Mouse (Mus musculus) left cerebral cortex, adult 11 months (tissue): ENCODE results near the gene Lrrc4.

Source experiments
- DNase-seq: peaks from one replicate; pipeline ENCODE4 v3.0.0; 2022; ENCODE audit warnings: low spot score

The Lrrc4 gene

DNA sequence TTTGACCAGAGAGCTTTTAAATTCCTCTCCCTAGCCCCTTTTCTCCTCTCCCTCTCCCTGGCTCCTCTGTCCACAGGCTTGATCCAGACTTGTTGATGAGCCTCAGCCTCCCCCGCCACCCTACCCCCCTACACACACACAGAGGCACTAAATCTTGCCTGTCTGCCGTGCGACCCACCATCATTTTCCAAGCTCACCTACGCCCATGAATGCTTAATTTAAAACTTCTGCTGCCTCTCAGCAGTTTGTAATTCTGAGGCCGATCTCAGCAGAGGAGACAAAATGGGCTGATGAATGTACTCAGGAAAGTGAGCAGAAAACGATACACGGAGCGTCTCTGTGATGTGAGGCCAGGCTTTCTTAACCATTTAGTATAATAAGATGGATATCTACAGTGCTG is 23.1 kb upstream of the Lrrc4 start:
- no peak for DNase-seq

DNA sequence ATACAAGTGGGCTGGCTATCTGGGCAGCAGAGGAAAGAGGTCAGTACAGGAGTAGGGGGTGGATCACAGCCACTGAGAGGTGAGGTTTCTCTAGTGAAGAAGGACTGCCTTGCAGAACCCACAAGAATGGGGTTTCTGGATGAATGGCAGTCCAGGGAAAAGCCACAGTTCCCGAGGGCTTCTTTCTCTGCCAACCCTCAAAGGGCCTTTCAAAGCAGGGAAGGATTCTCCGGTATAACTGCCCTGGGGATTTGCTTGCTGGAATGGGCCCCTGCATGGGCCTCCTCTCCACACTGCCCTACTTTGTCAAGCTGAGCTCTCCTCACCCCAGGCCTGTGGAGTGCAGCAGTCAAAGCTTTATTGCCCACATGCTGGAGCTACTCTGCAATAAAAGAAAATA is 22.1 kb upstream of the Lrrc4 start:
- no peak for DNase-seq

GRCm38 (mm10) chr6:28853164-28853563 is 21.6 kb upstream of the Lrrc4 start:
- no peak for DNase-seq

DNA sequence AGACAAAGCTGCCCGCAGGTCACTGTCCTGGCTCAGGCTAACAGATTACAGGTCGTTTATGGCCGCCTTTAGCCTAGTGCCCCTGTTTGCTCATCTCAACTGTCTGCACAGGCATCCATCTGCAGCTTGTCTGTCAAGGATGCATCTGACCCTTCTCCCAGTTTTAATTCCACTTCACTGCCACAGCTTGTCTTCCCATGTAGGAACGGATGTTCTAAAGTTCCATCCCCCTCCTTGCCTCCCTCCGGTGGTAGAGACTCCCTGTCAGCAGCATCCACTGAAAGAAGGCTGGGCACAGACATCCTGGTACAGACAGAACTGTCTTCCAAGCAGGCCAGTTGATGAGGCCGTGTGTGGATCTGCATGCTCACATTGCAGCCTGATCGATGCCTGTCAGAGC is 20.8 kb upstream of the Lrrc4 start:
- no peak for DNase-seq

DNA sequence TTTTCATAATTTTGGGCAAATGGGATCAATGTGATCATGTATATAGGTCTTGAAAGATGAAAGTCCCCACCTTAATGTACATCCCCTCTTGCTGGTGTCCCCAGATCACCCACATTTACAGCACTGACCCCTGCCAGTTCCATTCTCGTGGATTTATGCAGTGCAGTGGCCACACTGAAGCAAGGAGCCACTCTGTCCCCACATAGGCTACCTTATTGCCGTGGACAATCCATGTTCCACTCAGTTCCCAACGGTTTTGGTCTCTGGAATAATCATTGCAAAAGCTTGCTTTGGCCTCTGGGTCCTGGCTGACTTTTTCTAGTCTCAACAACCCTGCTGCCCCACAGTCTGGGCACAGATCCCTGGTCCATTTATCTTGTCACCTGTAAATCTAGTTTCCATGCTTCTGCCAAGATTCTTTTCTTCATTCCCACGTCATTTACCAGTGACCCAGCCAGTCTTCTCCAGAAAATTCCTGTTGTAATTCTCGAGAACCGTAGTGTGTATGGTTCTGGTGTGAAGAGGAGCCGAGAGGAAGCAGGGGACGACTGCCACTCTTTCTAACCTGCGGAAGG is 18.9 kb upstream of the Lrrc4 start:
- DNase-seq = no peak

- no peak for DNase-seq
These were observed 17.8 kb upstream of the Lrrc4 start for GRCm38 (mm10) chr6:28849317-28849716.

- no peak for DNase-seq
These were observed 17.3 kb upstream of the Lrrc4 start for GRCm38 (mm10) chr6:28848891-28849290.

- DNase-seq = no peak
These were observed 16.8 kb upstream of the Lrrc4 start for GRCm38 (mm10) chr6:28848285-28848794.

DNA sequence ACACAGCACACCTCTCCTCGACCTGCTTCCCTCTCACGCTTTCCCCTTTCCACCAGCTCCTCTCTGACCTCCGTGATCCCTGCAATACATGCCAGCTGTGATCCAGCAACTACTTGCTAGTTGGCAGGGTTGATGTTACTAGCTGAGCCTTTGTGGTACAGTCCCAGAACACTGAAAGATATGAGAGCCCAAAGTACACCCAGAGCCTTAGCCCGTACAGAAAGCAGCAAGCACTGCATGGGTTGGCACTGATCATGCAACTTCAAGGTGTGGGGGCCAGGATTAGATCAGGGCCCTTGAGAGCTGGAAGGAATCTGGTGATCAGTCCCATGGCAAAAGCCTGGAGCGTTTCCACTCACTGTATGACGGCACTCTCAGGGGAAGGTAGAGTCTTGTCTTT is 16.1 kb upstream of the Lrrc4 start:
- DNase-seq = no peak

DNA sequence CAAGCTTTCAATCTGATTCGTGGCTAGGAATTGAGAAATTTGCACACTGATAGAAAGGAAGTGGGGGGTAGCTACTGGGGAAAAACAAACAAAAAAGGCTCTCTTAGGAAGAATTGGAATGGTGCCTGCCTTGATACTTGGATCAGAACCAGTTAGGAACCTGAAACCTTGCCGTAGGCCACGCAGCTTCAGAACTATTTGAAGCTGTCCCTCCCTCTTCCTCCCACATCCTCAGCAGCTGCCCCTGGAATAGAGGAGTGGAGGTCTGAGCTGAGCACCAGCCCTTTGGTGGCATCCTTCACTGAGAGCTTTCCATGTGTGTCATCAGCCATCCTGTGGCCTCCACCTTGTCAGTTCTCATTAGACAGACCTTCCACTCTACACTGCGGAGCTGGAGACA is 14.1 kb upstream of the Lrrc4 start:
- DNase-seq = no peak

- no peak for DNase-seq
These were observed 11.1 kb upstream of the Lrrc4 start for GRCm38 (mm10) chr6:28842375-28843276.

- no peak for DNase-seq
These were observed 10.0 kb upstream of the Lrrc4 start for GRCm38 (mm10) chr6:28841569-28841968.

DNA sequence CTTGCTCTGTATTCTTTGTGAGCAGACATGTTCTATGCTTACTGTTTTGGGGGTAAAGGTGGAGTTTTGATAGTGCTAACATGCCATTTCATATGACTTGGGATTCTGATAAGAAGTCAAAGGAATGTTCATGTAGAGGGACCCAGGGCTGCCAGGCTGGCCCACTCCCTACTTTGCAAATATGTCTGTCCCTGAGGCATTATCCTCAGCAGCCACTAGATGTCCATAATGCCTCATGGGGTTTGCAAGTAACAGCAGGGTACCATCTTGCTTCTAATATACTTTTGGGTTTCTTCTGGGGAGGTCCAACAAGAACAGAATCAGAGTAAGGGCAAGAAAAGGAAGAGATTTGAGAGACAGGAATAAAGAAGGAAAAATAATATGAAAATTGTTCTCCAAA is 5.1 kb upstream of the Lrrc4 start:
- DNase-seq = no peak

DNA sequence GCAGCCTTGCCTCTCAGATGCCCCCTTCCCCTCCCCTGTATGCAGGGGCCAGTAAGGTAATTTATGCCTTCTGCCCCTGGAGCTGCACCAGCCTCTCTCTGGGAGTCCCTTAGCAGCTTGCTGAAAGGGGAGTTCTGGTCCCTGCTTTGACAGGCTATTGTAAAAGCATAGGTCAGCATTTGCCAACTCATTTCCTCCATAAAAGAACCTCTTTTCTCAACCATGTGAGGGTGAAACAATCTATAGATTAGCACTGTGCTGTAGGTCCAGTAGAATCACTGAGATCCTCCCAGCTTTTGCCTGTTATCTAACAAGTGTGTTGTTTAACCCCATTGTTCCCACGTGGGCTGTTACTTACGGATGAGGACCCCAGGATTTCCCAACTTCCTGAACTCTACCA is 2.5 kb upstream of the Lrrc4 start:
- no peak for DNase-seq

DNA sequence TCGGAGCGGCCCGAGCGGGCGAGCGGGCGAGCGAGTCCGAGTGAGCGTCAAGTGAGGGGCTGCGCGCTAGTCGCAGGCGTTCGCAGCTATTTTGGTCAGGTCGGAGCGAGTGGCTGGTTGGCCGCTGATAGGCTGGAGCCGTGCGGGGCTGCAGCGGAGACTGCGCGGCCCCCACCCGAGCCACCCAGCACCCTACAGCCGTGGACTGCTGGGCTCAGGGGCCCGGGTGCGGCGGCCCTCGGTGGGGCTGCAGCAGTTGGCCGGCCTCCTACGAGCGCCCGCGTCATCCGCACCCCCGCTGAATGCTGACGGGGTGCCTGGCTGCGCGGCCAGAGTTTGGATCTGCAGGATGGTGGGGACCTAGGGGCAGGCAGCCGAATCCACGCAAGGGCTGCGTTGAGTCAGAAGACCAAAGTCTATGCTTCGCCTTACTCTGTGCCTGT is 1.9 kb upstream of the Lrrc4 start:
- DNase-seq = no peak

DNA sequence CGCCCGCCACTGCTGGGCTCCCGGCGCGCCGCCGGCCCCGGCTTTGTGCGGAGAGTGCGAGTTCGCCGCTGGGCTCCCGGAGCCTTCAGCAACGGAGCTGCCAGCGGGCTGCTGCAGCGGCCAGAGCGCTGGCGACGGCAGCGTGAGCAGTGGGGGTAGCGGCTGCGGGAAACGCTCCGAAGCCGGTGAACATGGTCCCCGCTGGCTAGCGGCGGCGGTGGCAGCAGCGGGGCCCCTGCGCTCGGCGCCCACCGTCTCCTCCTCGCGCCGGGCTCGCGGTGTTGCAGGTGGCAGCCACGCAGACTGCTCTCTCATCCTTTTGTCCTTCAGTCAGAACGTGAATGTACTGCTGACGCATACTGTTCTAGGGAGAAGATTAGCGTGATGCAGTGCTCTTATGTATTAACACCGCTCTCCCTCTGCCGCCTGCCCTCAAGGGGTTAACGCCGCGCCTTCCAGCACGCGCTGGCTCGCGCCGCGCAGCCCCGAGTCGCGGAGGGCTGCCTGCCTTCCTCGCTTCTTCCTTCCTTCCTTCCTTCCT is 1.3 kb upstream of the Lrrc4 start:
- no peak for DNase-seq

- no peak for DNase-seq
These were observed 555 bp upstream of the Lrrc4 start for GRCm38 (mm10) chr6:28831854-28832750.

DNA sequence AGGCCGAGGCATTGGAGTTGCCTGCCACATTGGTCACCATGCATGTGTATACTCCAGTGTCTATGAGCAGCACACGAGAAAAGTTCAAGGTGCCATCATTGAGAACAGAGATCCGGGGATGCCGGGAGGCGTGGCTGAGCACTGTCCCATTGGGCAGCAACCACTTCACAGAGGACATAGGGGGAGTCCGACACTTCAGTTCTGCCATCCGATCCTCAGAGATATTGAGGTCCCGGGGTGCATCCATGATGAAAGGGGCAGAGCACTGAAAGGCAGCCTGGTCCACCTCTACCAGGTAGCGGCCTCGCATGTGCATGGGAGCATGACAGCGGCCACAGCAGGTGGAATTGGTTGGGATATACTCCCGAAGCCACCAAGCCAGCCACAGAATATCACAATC is 1.2 kb downstream of the Lrrc4 start:
- DNase-seq = no peak

GRCm38 (mm10) chr6:28828593-28828992 is 3.0 kb downstream of the Lrrc4 start:
- DNase-seq = no peak

DNA sequence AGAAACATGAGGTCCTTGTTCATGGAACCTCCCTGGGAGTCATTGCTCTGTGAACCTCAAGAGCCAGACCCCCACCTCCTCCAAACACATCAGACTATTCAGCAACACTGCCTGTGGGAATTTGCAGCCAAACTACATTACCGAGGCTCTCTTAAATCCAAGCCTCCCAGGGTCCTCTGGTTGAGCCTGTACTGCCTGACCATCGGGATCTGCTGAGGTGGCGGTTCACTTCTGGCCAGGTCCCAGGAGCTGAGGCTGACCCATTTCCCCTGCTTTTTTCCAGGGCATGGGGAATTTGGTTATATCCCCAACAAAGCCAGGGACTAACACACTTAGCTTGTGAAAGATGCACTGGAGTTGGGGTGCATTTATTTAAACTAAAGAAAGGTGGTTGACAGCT is 4.0 kb downstream of the Lrrc4 start:
- no peak for DNase-seq

DNA sequence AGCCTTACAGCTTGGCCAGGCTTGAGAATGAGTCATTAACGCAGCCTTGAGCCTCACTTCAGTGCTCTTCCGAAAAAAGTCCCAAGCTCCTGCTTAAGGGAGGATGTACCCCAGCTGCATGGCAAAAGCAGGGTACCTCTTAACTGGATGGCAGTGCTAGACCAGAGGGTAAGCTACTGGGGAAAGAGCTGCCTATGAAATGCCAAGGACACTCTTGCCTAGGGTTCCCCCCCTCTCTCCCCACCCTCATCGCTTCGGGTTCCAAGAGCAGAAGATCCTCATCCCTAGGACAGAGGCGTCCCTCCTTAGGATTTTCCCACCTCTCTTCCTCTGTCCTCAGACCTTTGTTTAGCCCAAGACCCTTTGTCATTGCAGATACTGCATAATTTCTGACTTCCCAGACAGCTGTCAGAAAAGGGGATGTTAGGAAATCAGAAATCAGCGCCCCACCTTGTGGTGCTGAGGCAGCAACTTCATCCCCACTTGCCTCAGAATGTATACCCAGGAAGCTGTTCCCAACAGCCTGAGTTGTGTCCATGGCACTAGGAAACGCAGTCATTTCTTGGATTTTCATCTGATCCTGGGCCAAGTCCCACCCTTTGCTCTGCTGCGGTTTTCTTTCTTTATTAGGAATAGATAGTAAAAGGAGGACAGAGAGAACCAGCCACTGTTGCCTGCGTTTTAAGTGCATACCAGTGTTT is 4.7 kb downstream of the Lrrc4 start:
- no peak for DNase-seq

DNA sequence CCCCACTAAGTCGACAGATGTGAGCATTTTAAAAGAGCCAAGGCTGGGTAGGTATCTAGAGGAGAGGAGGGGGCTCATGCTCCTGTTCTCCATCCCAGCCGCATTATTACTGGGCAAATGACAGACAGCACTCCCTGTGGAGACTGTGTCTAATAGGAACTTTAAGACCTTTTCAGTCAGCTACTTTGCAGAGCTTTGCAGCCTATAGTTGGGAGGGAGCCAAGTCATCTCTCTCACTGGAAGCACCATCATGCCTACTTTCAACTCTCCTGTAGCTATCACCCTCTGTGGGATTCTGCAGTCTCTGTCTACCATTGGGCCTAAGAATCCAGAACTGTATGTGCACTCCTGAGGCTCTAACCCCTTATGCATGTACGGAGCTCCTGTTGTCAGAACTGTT is 5.7 kb downstream of the Lrrc4 start:
- DNase-seq = no peak
